Mouse (Mus musculus): Measurements from ENCODE around the gene Dazap2.

The Dazap2 gene

GRCm38 (mm10) chr15:100637661-100638060 is 22.5 kb downstream of the Dazap2 start:
- in situ Hi-C loops (cut with MboI) = no loop called here

DNA sequence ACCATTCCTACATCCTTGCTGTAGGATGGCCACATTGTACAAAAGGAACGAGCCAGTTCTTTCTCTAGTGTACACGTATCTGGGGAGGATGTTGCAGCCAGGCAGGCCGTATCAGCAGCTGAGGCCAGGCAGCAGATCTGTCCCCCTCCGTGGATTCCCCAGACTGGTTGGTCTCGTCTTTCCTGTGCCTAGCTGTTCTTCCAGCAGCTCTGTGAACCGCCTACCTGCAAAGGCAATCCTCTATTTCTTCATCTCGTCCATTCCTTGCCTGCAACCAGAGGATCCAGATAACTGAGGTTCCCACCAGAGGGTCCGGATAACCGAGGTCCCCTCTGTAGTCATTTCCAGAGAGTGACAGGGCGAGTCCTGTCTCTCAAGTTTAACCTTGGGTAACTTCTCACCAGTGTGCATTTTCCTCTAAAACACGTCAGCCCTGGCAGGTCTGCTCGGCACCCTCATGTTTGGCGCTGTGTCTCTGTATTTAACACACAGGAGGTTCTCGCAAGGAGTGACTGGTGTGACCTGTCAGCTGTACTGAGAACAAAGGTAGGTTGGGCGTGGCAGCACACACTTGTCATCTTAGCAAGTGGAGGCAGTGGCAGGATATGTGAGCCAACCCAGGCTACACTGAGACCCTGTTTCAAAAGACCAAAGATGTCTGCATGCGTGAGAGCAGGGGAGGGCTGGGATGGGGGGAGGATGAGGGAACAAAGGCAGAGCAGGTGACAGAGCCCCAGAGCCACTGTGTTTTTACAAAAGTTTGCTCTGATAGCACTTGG is 25.0 kb downstream of the Dazap2 start:
- in situ Hi-C loops (cut with MboI) = no loop called here

- in situ Hi-C loops (cut with MboI) = no loop called here
Measured at GRCm38 (mm10) chr15:100641226-100641810, 26.2 kb downstream of the Dazap2 start.

DNA sequence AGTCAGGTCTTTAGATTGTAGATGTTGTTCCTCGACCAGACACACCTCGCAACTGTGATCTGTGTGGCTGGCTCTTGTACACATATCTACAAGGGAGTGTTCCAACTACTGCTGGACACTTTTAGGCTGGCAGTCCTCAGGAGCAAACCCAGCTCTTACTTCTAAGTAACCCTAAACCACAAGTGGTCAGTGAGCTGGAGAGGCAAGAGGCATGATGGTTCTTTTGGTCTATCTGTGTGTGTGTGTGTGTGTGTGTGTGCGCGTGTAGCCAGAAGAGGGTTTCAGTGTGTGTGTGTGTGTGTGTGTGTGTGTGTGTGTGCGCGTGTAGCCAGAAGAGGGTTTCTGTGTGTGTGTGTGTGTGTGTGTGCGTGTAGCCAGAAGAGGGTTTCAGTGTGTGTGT is 27.3 kb downstream of the Dazap2 start:
- in situ Hi-C loops (cut with MboI) = no loop called here

DNA sequence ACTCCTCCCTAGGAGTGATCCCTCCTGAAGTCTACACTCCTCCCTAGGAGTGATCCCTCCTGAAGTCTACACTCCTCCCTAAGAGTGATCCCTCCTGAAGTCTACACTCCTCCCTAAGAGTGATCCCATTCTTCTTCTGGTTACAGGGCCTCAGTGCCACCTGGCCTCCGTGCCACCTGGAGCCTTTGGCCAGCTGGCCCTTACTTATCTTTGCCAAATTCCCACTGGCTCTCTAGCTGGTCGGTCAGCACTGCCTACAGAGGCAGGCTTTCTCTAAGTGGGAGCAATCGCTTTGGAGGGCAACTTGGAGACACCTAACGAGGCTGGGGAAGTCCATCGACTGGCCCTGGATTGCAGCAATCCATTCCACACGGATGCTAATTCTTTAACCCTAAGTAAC is 31.0 kb downstream of the Dazap2 start:
- in situ Hi-C loops (cut with MboI) = no loop called here

- in situ Hi-C loops (cut with MboI) = no loop called here
Measured at GRCm38 (mm10) chr15:100650111-100650510, 35.0 kb downstream of the Dazap2 start.

- in situ Hi-C loops (cut with MboI) = no loop called here
Measured at GRCm38 (mm10) chr15:100651610-100652009, 36.5 kb downstream of the Dazap2 start.

- in situ Hi-C loops (cut with MboI) = no loop called here
Measured at GRCm38 (mm10) chr15:100654271-100654670, 39.1 kb downstream of the Dazap2 start.

DNA sequence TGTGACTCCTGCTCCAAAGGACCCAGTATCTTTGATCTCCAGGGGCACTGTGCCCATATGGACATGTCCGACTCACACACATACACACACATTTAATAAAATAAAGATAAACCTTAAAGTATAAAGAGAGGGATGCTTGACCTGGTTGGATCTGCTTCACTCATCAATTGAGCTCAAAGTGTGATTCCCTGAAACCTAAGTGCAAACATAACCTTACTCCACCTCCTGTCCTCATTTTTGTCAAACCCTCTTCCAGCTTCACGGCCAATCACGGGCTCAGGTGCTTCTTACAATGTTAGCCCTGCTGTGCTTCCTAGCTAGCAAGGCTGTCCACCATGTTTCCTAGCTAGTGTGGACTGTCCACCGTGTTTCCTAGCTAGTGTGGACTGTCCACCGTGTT is 40.1 kb downstream of the Dazap2 start:
- in situ Hi-C loops (cut with MboI) = no loop called here

- in situ Hi-C loops (cut with MboI) = no loop called here
Measured at GRCm38 (mm10) chr15:100660306-100660705, 45.2 kb downstream of the Dazap2 start.

- in situ Hi-C loops (cut with MboI) = no loop called here
Measured at GRCm38 (mm10) chr15:100660805-100661204, 45.7 kb downstream of the Dazap2 start.

- in situ Hi-C loops (cut with MboI) = no loop called here
Measured at GRCm38 (mm10) chr15:100664813-100665274, 49.7 kb downstream of the Dazap2 start.

- in situ Hi-C loops (cut with MboI) = no loop called here
Measured at GRCm38 (mm10) chr15:100665411-100666218, 50.5 kb downstream of the Dazap2 start.

- in situ Hi-C loops (cut with MboI) = no loop called here
Measured at GRCm38 (mm10) chr15:100666219-100666696, 51.1 kb downstream of the Dazap2 start.

- in situ Hi-C loops (cut with MboI) = no loop called here
Measured at GRCm38 (mm10) chr15:100666851-100667250, 51.7 kb downstream of the Dazap2 start.

GRCm38 (mm10) chr15:100667420-100667819 is 52.3 kb downstream of the Dazap2 start:
- in situ Hi-C loops (cut with MboI) = no loop called here

- in situ Hi-C loops (cut with MboI) = no loop called here
Measured at GRCm38 (mm10) chr15:100667871-100668545, 52.9 kb downstream of the Dazap2 start.

- in situ Hi-C loops (cut with MboI) = no loop called here
Measured at GRCm38 (mm10) chr15:100669337-100669736, 54.2 kb downstream of the Dazap2 start, which contains the start of gene Bin2. Gene Bin2, minus strand, starts transcription at chr15:100669553.

DNA sequence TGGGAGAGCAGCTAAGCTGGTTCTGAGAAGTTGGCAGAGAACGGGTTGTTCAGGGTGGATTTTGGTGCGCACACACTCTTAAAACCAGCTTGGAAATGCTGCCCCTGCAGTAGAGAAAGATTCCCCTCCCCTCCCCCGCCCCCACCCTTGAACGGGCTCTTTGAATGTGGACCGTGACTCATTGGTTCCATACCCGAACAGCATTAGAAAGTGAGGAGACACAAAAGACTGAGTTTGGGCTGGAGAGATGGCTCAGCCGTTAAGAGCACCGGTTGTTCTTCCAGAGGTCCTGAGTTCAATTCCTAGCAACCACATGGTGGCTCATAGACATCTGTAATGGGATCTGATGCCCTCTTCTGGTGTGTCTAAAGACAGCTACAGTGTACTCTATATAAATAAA is 54.9 kb downstream of the Dazap2 start:
- in situ Hi-C loops (cut with MboI) = loop anchor here (10.0 kb wide), 1 partner anchor 135 kb away; no protein-coding TSS in a partner anchor
